Mouse (Mus musculus): ENCODE data around the gene Opcml. TPM values are rescaled to one million over a fixed set of nuclear protein-coding genes. Genes with fewer than 3 reads are reported as not detected.

Opcml gene
- polyA plus RNA-seq, 1 experiment from 2014 or later = 1.6 TPM

GRCm38 (mm10) chr9:28432159-28432558 lies 641.6 kb downstream of the Opcml start:
- ATAC-seq (replicated peaks; ENCODE audit: low FRiP score) = no peak
- H3K36me3 ChIP-seq (ENCODE audit: control insufficient read depth, insufficient read depth, low read length) = no peaks in the 10 kb centered on the region
- 74% methylated on average over 8 of the region's 8 CpGs for WGBS

DNA sequence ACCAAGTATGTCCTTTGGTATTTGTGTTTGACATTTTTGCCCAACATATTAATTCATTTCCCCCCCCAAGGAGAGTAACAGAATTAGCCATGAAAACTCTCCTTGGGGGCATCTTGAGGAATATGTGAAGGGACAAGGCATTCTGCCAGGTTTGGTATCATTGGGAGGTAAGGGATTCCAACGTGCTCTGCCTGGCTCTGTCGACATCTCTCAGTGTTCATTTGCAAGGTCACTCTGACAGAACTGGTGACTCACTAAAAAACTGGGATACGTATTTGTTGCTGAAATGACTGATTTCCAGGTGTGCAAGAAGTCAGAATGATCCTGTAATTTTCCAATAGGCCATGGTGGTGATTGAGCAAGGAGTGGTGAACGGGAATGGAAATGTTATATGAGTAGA lies 648.2 kb downstream of the Opcml start:
- 81% methylated on average over 4 of the region's 4 CpGs for WGBS
- ATAC-seq (replicated peaks; ENCODE audit: low FRiP score) (no peak), DNase-seq (ENCODE audit: low spot score) (no peak)
- Histone ChIP-seq H3K27me3 (replicated peaks; ENCODE audit: control insufficient read depth, insufficient read depth, low read length) (no peaks in the 10 kb centered on the region), H3K4me3 (ENCODE audit: low read depth, low read length) (no peak overlapping the region), H3K4me1 (replicated peaks; ENCODE audit: control insufficient read depth, insufficient read depth, low read length) (no peaks in the 10 kb centered on the region), H3K9me3 (ENCODE audit: control insufficient read depth, low read length) (no peaks in the 10 kb centered on the region), H3K36me3 (ENCODE audit: control insufficient read depth, insufficient read depth, low read length) (no peaks in the 10 kb centered on the region), H3K4me2 (no peak overlapping the region), H3K27ac (ENCODE audit: low read depth, low read length) (no peak overlapping the region), H3K9ac (ENCODE audit: low read depth, low read length) (no peak overlapping the region)

More at GRCm38 (mm10) chr9:28432159-28432558, 641.6 kb downstream of the Opcml start:
- no peak for DNase-seq (ENCODE audit: low spot score)
- no peak overlapping the region for H3K4me2 ChIP-seq
- H3K4me3 ChIP-seq (ENCODE audit: low read depth, low read length) = no peak overlapping the region
- no peaks in the 10 kb centered on the region for H3K27me3 ChIP-seq (replicated peaks; ENCODE audit: control insufficient read depth, insufficient read depth, low read length)
- H3K9me3 ChIP-seq (ENCODE audit: control insufficient read depth, low read length) = no peaks in the 10 kb centered on the region
- no peaks in the 10 kb centered on the region for H3K4me1 ChIP-seq (replicated peaks; ENCODE audit: control insufficient read depth, insufficient read depth, low read length)
- H3K9ac ChIP-seq (ENCODE audit: low read depth, low read length) = no peak overlapping the region
- H3K27ac ChIP-seq (ENCODE audit: low read depth, low read length) = no peak overlapping the region

DNA sequence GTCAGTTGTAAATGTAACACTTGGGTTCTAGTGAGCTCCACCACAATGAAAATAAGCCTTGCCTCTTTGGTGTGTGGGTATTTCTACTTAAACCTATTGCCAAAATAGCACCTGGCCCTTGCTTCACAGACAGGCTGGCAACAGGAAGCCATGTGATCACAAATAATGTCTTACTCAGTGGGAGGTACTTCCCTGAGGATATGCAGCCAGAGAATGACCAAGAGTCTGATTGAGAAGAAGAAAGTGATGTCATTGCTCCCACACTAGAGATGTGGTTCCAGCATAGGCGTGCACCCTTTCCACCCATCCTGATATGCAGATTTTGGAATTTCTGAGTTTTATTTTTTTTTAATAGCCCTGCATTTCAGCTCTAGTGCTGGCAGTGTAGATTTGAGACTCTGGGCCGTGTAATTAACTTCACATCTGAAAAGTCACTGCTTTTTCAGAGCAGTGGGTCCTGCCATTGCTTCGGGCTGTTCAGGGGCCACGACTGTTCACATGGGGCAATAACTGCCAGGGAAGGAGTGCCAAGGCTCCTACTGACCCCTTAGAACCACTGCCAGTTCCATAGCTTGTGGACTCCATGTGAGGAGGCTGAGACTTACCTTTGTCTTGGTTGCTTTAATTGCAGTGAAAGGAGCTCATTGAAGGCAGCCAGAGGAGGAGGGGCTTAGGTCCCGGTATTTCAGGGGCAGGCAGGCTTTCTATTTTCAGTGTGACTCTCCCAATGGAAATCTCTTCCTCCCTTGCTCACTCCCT lies 649.0 kb downstream of the Opcml start:
- H3K9ac ChIP-seq (ENCODE audit: low read depth, low read length) = no peak overlapping the region
- H3K27ac ChIP-seq (ENCODE audit: low read depth, low read length) = no peak overlapping the region
- no peak overlapping the region for H3K4me3 ChIP-seq (ENCODE audit: low read depth, low read length)
- H3K9me3 ChIP-seq (ENCODE audit: control insufficient read depth, low read length) = no peaks in the 10 kb centered on the region
- 62% methylated on average over 5 of the region's 5 CpGs for WGBS
- ATAC-seq (replicated peaks; ENCODE audit: low FRiP score) (no peak), DNase-seq (ENCODE audit: low spot score) (no peak)
- no peaks in the 10 kb centered on the region for H3K27me3 ChIP-seq (replicated peaks; ENCODE audit: control insufficient read depth, insufficient read depth, low read length)
- no peak overlapping the region for H3K4me2 ChIP-seq
- H3K36me3 ChIP-seq (ENCODE audit: control insufficient read depth, insufficient read depth, low read length) = no peaks in the 10 kb centered on the region
- H3K4me1 ChIP-seq (replicated peaks; ENCODE audit: control insufficient read depth, insufficient read depth, low read length) = no peaks in the 10 kb centered on the region

- WGBS = 90% methylated on average over 3 of the region's 3 CpGs
- H3K9ac ChIP-seq (ENCODE audit: low read depth, low read length) = no peak overlapping the region
- H3K4me3 ChIP-seq (ENCODE audit: low read depth, low read length) = no peak overlapping the region
- no peaks in the 10 kb centered on the region for H3K9me3 ChIP-seq (ENCODE audit: control insufficient read depth, low read length)
- DNase-seq (ENCODE audit: low spot score) (no peak), ATAC-seq (replicated peaks; ENCODE audit: low FRiP score) (no peak)
- no peak overlapping the region for H3K27ac ChIP-seq (ENCODE audit: low read depth, low read length)
- H3K4me2 ChIP-seq = no peak overlapping the region
- H3K27me3 ChIP-seq (replicated peaks; ENCODE audit: control insufficient read depth, insufficient read depth, low read length) = no peaks in the 10 kb centered on the region
- no peaks in the 10 kb centered on the region for H3K36me3 ChIP-seq (ENCODE audit: control insufficient read depth, insufficient read depth, low read length)
- no peaks in the 10 kb centered on the region for H3K4me1 ChIP-seq (replicated peaks; ENCODE audit: control insufficient read depth, insufficient read depth, low read length)
These were observed 649.7 kb downstream of the Opcml start for GRCm38 (mm10) chr9:28440192-28440795.

DNA sequence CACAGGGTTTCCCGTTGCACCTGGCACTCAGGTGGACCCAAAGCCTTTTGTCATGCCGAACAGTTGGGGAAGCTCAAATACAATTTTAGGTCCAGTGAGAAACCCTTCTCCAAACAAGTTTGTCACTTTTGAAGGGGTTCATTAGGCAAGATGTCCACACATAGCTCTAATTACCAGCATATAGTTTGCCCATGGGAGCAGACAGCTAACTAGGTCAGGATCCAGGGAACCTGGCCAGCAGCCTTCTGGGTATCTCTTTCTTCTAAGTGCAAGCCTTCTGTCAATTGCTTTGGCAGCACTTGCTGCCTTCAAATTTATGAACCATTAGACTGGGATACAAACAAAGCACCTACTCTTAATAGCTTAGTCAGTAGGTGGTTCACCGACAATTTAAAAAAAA lies 653.9 kb downstream of the Opcml start:
- Histone ChIP-seq H3K4me1 (replicated peaks; ENCODE audit: control insufficient read depth, insufficient read depth, low read length) (no peaks in the 10 kb centered on the region), H3K4me3 (ENCODE audit: low read depth, low read length) (no peak overlapping the region), H3K27ac (ENCODE audit: low read depth, low read length) (no peak overlapping the region), H3K9me3 (ENCODE audit: control insufficient read depth, low read length) (no peaks in the 10 kb centered on the region), H3K4me2 (no peak overlapping the region), H3K36me3 (ENCODE audit: control insufficient read depth, insufficient read depth, low read length) (no peaks in the 10 kb centered on the region), H3K27me3 (replicated peaks; ENCODE audit: control insufficient read depth, insufficient read depth, low read length) (no peaks in the 10 kb centered on the region), H3K9ac (ENCODE audit: low read depth, low read length) (no peak overlapping the region)
- 87% methylated on average over 3 of the region's 3 CpGs for WGBS
- ATAC-seq (replicated peaks; ENCODE audit: low FRiP score) (no peak), DNase-seq (ENCODE audit: low spot score) (no peak)

- H3K4me1 ChIP-seq (replicated peaks; ENCODE audit: control insufficient read depth, insufficient read depth, low read length) = no peaks in the 10 kb centered on the region
- H3K36me3 ChIP-seq (ENCODE audit: control insufficient read depth, insufficient read depth, low read length) = no peaks in the 10 kb centered on the region
- DNase-seq (ENCODE audit: low spot score) = no peak
- no peaks in the 10 kb centered on the region for H3K27me3 ChIP-seq (replicated peaks; ENCODE audit: control insufficient read depth, insufficient read depth, low read length)
- H3K4me3 ChIP-seq (ENCODE audit: low read depth, low read length) = no peak overlapping the region
- WGBS = 75% methylated on average over 8 of the region's 8 CpGs
- H3K9me3 ChIP-seq (ENCODE audit: control insufficient read depth, low read length) = no peaks in the 10 kb centered on the region
- no peak overlapping the region for H3K4me2 ChIP-seq
- ATAC-seq (replicated peaks; ENCODE audit: low FRiP score) = no peak
- H3K27ac ChIP-seq (ENCODE audit: low read depth, low read length) = no peak overlapping the region
- no peak overlapping the region for H3K9ac ChIP-seq (ENCODE audit: low read depth, low read length)
These were observed 654.4 kb downstream of the Opcml start for GRCm38 (mm10) chr9:28444972-28445371.

DNA sequence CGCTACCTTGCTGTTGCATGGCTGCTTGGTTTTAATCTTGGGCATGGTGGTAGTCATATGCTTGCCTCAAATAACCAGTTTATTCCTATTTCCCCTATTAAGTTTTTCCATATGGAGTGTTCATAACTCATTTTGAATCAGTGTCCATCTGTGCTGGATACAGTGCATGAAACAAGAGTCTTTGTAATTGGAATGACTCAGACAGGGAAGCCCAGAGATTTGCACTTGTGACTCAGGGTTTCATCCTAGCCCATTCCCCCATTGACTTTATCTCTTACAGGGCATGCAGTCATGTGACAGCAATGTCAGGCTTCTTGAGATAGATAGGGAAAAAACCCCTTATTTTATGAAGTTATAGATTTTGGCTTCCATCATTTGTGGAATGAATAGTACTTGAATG lies 655.3 kb downstream of the Opcml start:
- DNase-seq (ENCODE audit: low spot score) (no peak), ATAC-seq (replicated peaks; ENCODE audit: low FRiP score) (no peak)
- no peak overlapping the region for H3K9ac ChIP-seq (ENCODE audit: low read depth, low read length)
- H3K27me3 ChIP-seq (replicated peaks; ENCODE audit: control insufficient read depth, insufficient read depth, low read length) = no peaks in the 10 kb centered on the region
- no peaks in the 10 kb centered on the region for H3K36me3 ChIP-seq (ENCODE audit: control insufficient read depth, insufficient read depth, low read length)
- H3K9me3 ChIP-seq (ENCODE audit: control insufficient read depth, low read length) = no peaks in the 10 kb centered on the region
- no peak overlapping the region for H3K27ac ChIP-seq (ENCODE audit: low read depth, low read length)
- 79% methylated on average over 1 of the region's 1 CpGs for WGBS
- H3K4me3 ChIP-seq (ENCODE audit: low read depth, low read length) = no peak overlapping the region
- no peak overlapping the region for H3K4me2 ChIP-seq
- no peaks in the 10 kb centered on the region for H3K4me1 ChIP-seq (replicated peaks; ENCODE audit: control insufficient read depth, insufficient read depth, low read length)

- whole genome bisulfite sequencing = 78% methylated on average over 4 of the region's 4 CpGs
- no peak for ATAC-seq (replicated peaks; ENCODE audit: low FRiP score)
These were observed 655.9 kb downstream of the Opcml start for GRCm38 (mm10) chr9:28446278-28447064.

More at GRCm38 (mm10) chr9:28446278-28447064, 655.9 kb downstream of the Opcml start:
- no peak overlapping the region for H3K4me2 ChIP-seq
- no peaks in the 10 kb centered on the region for H3K27me3 ChIP-seq (replicated peaks; ENCODE audit: control insufficient read depth, insufficient read depth, low read length)
- H3K36me3 ChIP-seq (ENCODE audit: control insufficient read depth, insufficient read depth, low read length) = no peaks in the 10 kb centered on the region
- no peaks in the 10 kb centered on the region for H3K4me1 ChIP-seq (replicated peaks; ENCODE audit: control insufficient read depth, insufficient read depth, low read length)
- no peak overlapping the region for H3K4me3 ChIP-seq (ENCODE audit: low read depth, low read length)
- H3K9ac ChIP-seq (ENCODE audit: low read depth, low read length) = no peak overlapping the region
- no peak for DNase-seq (ENCODE audit: low spot score)
- no peak overlapping the region for H3K27ac ChIP-seq (ENCODE audit: low read depth, low read length)
- no peaks in the 10 kb centered on the region for H3K9me3 ChIP-seq (ENCODE audit: control insufficient read depth, low read length)
